ENCODE assay signal across 14 mouse cellular contexts in genomic region chr4:106227428-106227827, GRCm38 (mm10).
DNase-seq lines count a peak whose midpoint lies in the region; ATAC-seq and TF ChIP-seq lines count a peak whose summit lies in the region.
"Had no signal": no experiment of that assay in that cellular context is flagged by ENCODE, and none has a peak within 500 bp of the region (broad histone marks: within the 10 kb centered on the region; RNA-seq: fewer than 3 reads in every experiment).

No protein-coding gene starts in this region.

- intact Hi-C loops in heart, postnatal 36 days (cut with DNase I): loop anchor here (5.0 to 10.0 kb wide), 4 partner anchors 100 to 1315 kb away; partner anchors contain the start of gene Fyb2

- DNase-seq in heart, postnatal 4 days: peak; percentile 16
- no peak for DNase-seq in heart, postnatal 36 days
- peak; percentile 42 for DNase-seq in lung, embryonic 14.5 days
- no peak for DNase-seq in lung, adult 18-20 months
- DNase-seq in NIH3T3 (ENCODE audit: low read depth): peak; percentile 68
- DNase-seq in kidney, postnatal 25 days: peak; percentile 28 to 51
- DNase-seq in c-Kit-positive CD71-positive TER-119-positive erythroid progenitor cells, embryonic 14.5 days (ENCODE audit: low spot score): no peak
- DNase-seq: adrenal gland, postnatal 10 days; cerebellum, adult 2 months; spleen, adult 18-20 months had no signal

- no peak for ATAC-seq in lung, embryonic 14.5 days (ENCODE audit: insufficient read depth)
- no peak for ATAC-seq in midbrain, embryonic 13.5 days

- H3K4me2 ChIP-seq in lung, embryonic 14.5 days: no peak overlapping the region
- H3K4me2 ChIP-seq in midbrain, embryonic 13.5 days (replicated peaks): no peak overlapping the region
- H3K4me2 ChIP-seq: liver, embryonic 15.5 days; neural tube, embryonic 13.5 days had no signal

- H3K9ac ChIP-seq in lung, embryonic 14.5 days: no peak overlapping the region
- H3K9ac ChIP-seq in midbrain, embryonic 13.5 days (replicated peaks): no peak overlapping the region
- H3K9ac ChIP-seq: liver, embryonic 15.5 days; neural tube, embryonic 13.5 days had no signal

- 53% methylated on average over 8 of the region's 8 CpGs for WGBS in lung, embryonic 14.5 days
- 74% methylated on average over 8 of the region's 8 CpGs for WGBS in midbrain, embryonic 13.5 days

- H3K27me3 ChIP-seq in lung, embryonic 14.5 days (ENCODE audit: insufficient read depth, low read length): no peaks in the 10 kb centered on the region
- no peaks in the 10 kb centered on the region for H3K27me3 ChIP-seq in midbrain, embryonic 13.5 days
- H3K27me3 ChIP-seq: liver, embryonic 15.5 days; neural tube, embryonic 13.5 days had no signal

- H3K27ac ChIP-seq in lung, embryonic 14.5 days (ENCODE audit: low read depth): no peak overlapping the region
- H3K27ac ChIP-seq in midbrain, embryonic 13.5 days: no peak overlapping the region
- H3K27ac ChIP-seq: liver, embryonic 15.5 days; neural tube, embryonic 13.5 days had no signal

- peak; percentile 24; the same call in 1 of the 2 replicates for TF ChIP-seq CTCF in lung, embryonic 14.5 days (IDR thresholded peaks at IDR 0.05; ENCODE audit: low read depth)

- H3K36me3 ChIP-seq in lung, embryonic 14.5 days (ENCODE audit: insufficient read depth): no peaks in the 10 kb centered on the region
- no peaks in the 10 kb centered on the region for H3K36me3 ChIP-seq in midbrain, embryonic 13.5 days
- H3K36me3 ChIP-seq: liver, embryonic 15.5 days; neural tube, embryonic 13.5 days had no signal

- H3K4me1 ChIP-seq in lung, embryonic 14.5 days (ENCODE audit: insufficient read depth): no peaks in the 10 kb centered on the region
- no peaks in the 10 kb centered on the region for H3K4me1 ChIP-seq in midbrain, embryonic 13.5 days (replicated peaks)

- no peak overlapping the region for H3K4me3 ChIP-seq in lung, embryonic 14.5 days (ENCODE audit: low read depth, low read length)
- no peak overlapping the region for H3K4me3 ChIP-seq in midbrain, embryonic 13.5 days (replicated peaks)
- H3K4me3 ChIP-seq: erythroblast, embryonic 14.5 days; liver, embryonic 15.5 days; neural tube, embryonic 13.5 days had no signal

- no peaks in the 10 kb centered on the region for H3K9me3 ChIP-seq in lung, embryonic 14.5 days (ENCODE audit: low read depth, low read length)
- peaks cover 5% of the 10 kb centered on the region; the same call in 1 of the 2 replicates for H3K9me3 ChIP-seq in midbrain, embryonic 13.5 days
- H3K9me3 ChIP-seq: liver, embryonic 15.5 days; neural tube, embryonic 13.5 days had no signal

Comparison
In these comparisons a context has a peak if more than half of its experiments do, and no peak if none do; other contexts are left out.
1. DNase-seq: peak in heart, postnatal 4 days (single experiment), lung, embryonic 14.5 days (single experiment), NIH3T3 (single experiment) and kidney, postnatal 25 days (2 of 2); none in heart, postnatal 36 days (0 of 2), lung, adult 18-20 months (0 of 2) and c-Kit-positive CD71-positive TER-119-positive erythroid progenitor cells, embryonic 14.5 days (single experiment).